Mouse (Mus musculus) embryonic stem cell, embryonic (primary cell): Measurements from ENCODE around the gene Otof.

Experiments used
- CTCF ChIA-PET, 4 experiments: fragments of 300-600 bp in 2 of 4; fragments of 350-600 bp in 2 of 4; sonication (Branson Sonifier 250); formaldehyde crosslinking; loops; one replicate each; lab custom pipeline; 2022; ENCODE audit warnings: inconsistent platforms in 2 of 4; lab: Charles Lee
- POLR2A ChIA-PET, 4 experiments: fragments of 300-600 bp in 2 of 4; fragments of 350-600 bp in 2 of 4; sonication (Branson Sonifier 250); formaldehyde crosslinking; loops; one replicate each; lab custom pipeline; 2022; ENCODE audit warnings: antibody characterized with exemption in 4 of 4, inconsistent platforms in 1 of 4; lab: Charles Lee

Otof gene

GRCm38 (mm10) chr5:30387726-30388125, 74.0 kb downstream of the Otof start:
- ChIA-PET POLR2A (no interaction called here), CTCF (no interaction called here)

GRCm38 (mm10) chr5:30382876-30383275, 78.9 kb downstream of the Otof start:
- CTCF ChIA-PET: interaction anchor here in 2 of 4 experiments (1.0 to 2.3 kb wide), 2 partner anchors 9 kb away, joined by 5 to 9 read pairs; no protein-coding TSS in a partner anchor
- POLR2A ChIA-PET: interaction anchor here in 1 of 4 experiments (1.2 kb wide), 1 partner anchor 14 kb away, joined by 3 read pairs; no protein-coding TSS in a partner anchor

GRCm38 (mm10) chr5:30369426-30369825, 92.3 kb downstream of the Otof start:
- POLR2A ChIA-PET: interaction anchor here in 1 of 4 experiments (0.8 kb wide), 1 partner anchor 39 kb away, joined by 8 read pairs; no protein-coding TSS in a partner anchor

GRCm38 (mm10) chr5:30367405-30367804, 94.3 kb downstream of the Otof start:
- POLR2A ChIA-PET: no interaction called here

More at GRCm38 (mm10) chr5:30369426-30369825, 92.3 kb downstream of the Otof start:
- CTCF ChIA-PET: interaction anchor here in 1 of 4 experiments (0.7 kb wide), 1 partner anchor 22 kb away, joined by 3 read pairs; no protein-coding TSS in a partner anchor

GRCm38 (mm10) chr5:30358436-30359099, 103.2 kb downstream of the Otof start:
- CTCF ChIA-PET: interaction anchor here in 3 of 4 experiments (0.6 to 1.1 kb wide), 4 partner anchors 81 to 581 kb away, joined by 3 read pairs; no protein-coding TSS in a partner anchor
- POLR2A ChIA-PET: no interaction called here

More at GRCm38 (mm10) chr5:30367405-30367804, 94.3 kb downstream of the Otof start:
- CTCF ChIA-PET: interaction anchor here in 1 of 4 experiments (0.5 kb wide), 1 partner anchor 145 kb away, joined by 3 read pairs; no protein-coding TSS in a partner anchor

- ChIA-PET POLR2A (interaction anchor here in 2 of 4 experiments (0.6 to 1.0 kb wide), 2 partner anchors 11 to 13 kb away, joined by 3 read pairs; no protein-coding TSS in a partner anchor), CTCF (interaction anchor here in 1 of 4 experiments (0.6 kb wide), 1 partner anchor 588 kb away, joined by 3 read pairs; no protein-coding TSS in a partner anchor)
These were observed 105.1 kb downstream of the Otof start for GRCm38 (mm10) chr5:30356647-30357046.

- POLR2A ChIA-PET: interaction anchor here in 1 of 4 experiments (1.0 kb wide), 1 partner anchor 10 kb away, joined by 3 read pairs; no protein-coding TSS in a partner anchor
- CTCF ChIA-PET: interaction anchor here in 3 of 4 experiments (0.6 to 2.5 kb wide), 3 partner anchors 13 to 589 kb away, joined by 3 to 12 read pairs (median 7); no protein-coding TSS in a partner anchor
These were observed 106.1 kb downstream of the Otof start for GRCm38 (mm10) chr5:30355559-30356159.

GRCm38 (mm10) chr5:30355114-30355513, 106.6 kb downstream of the Otof start:
- POLR2A ChIA-PET: interaction anchor here in 1 of 4 experiments (0.6 kb wide), 1 partner anchor 912 kb away, joined by 4 read pairs; no protein-coding TSS in a partner anchor

GRCm38 (mm10) chr5:30353605-30354004, 108.1 kb downstream of the Otof start:
- POLR2A ChIA-PET: interaction anchor here in 1 of 4 experiments (0.7 kb wide), 1 partner anchor 535 kb away, joined by 3 read pairs; no protein-coding TSS in a partner anchor
- CTCF ChIA-PET: interaction anchor here in 3 of 4 experiments (0.6 to 2.5 kb wide), 3 partner anchors 11 to 152 kb away, joined by 4 to 7 read pairs (median 4); no protein-coding TSS in a partner anchor

More at GRCm38 (mm10) chr5:30355114-30355513, 106.6 kb downstream of the Otof start:
- CTCF ChIA-PET: interaction anchor here in 1 of 4 experiments (2.5 kb wide), 1 partner anchor 12 kb away, joined by 7 read pairs; no protein-coding TSS in a partner anchor

- POLR2A ChIA-PET: interaction anchor here in 1 of 4 experiments (0.6 to 0.7 kb wide), 2 partner anchors 13 to 389 kb away, joined by 3 read pairs; no protein-coding TSS in a partner anchor
- CTCF ChIA-PET: interaction anchor here (0.5 to 4.4 kb wide), 27 partner anchors 10 to 376 kb away, joined by 3 to 40 read pairs (median 3); partner anchors contain the start of genes Drc1 (in 1 of the 4) and Garem2 (in 1 of the 4)
These were observed 117.8 kb downstream of the Otof start for GRCm38 (mm10) chr5:30343886-30344285.

GRCm38 (mm10) chr5:30343107-30343506, 118.6 kb downstream of the Otof start:
- POLR2A ChIA-PET: interaction anchor here in 1 of 4 experiments (1.0 kb wide), 1 partner anchor 96 kb away, joined by 3 read pairs; no protein-coding TSS in a partner anchor
- CTCF ChIA-PET: interaction anchor here (0.6 to 4.4 kb wide), 25 partner anchors 11 to 375 kb away, joined by 3 to 40 read pairs (median 3); partner anchors contain the start of genes Drc1 (in 1 of the 4) and Garem2 (in 1 of the 4)

GRCm38 (mm10) chr5:30342601-30343015, 119.1 kb downstream of the Otof start:
- ChIA-PET CTCF (interaction anchor here (0.6 to 4.4 kb wide), 20 partner anchors 12 to 374 kb away, joined by 3 to 40 read pairs (median 3); partner anchors contain the start of gene Garem2 (in 1 of the 4)), POLR2A (interaction anchor here in 1 of 4 experiments (1.0 kb wide), 2 partner anchors 95 to 107 kb away, joined by 3 read pairs; no protein-coding TSS in a partner anchor)

GRCm38 (mm10) chr5:30341601-30342365, 119.9 kb downstream of the Otof start:
- POLR2A ChIA-PET: interaction anchor here in 3 of 4 experiments (0.6 to 1.2 kb wide), 6 partner anchors 9 to 298 kb away, joined by 3 to 6 read pairs (median 4); no protein-coding TSS in a partner anchor

GRCm38 (mm10) chr5:30340815-30341214, 120.9 kb downstream of the Otof start:
- POLR2A ChIA-PET: no interaction called here
- CTCF ChIA-PET: interaction anchor here in 2 of 4 experiments (0.7 to 4.4 kb wide), 3 partner anchors 52 to 127 kb away, joined by 3 to 40 read pairs (median 3); partner anchors contain the start of gene Drc1 (in 1 of the 2)

More at GRCm38 (mm10) chr5:30341601-30342365, 119.9 kb downstream of the Otof start:
- CTCF ChIA-PET: interaction anchor here (0.6 to 4.4 kb wide), 11 partner anchors 13 to 220 kb away, joined by 3 to 40 read pairs (median 5); no protein-coding TSS in a partner anchor
